Mouse (Mus musculus): ENCODE results near the gene Capn15. TPM values are rescaled to one million over a fixed set of nuclear protein-coding genes. Genes with fewer than 3 reads are reported as not detected.
A peak's percentile ranks its signal among the peaks of the same experiment; 100 is the strongest.

The Capn15 gene
- polyA plus RNA-seq, 1 experiment from 2014 or later = 11.1 TPM

DNA sequence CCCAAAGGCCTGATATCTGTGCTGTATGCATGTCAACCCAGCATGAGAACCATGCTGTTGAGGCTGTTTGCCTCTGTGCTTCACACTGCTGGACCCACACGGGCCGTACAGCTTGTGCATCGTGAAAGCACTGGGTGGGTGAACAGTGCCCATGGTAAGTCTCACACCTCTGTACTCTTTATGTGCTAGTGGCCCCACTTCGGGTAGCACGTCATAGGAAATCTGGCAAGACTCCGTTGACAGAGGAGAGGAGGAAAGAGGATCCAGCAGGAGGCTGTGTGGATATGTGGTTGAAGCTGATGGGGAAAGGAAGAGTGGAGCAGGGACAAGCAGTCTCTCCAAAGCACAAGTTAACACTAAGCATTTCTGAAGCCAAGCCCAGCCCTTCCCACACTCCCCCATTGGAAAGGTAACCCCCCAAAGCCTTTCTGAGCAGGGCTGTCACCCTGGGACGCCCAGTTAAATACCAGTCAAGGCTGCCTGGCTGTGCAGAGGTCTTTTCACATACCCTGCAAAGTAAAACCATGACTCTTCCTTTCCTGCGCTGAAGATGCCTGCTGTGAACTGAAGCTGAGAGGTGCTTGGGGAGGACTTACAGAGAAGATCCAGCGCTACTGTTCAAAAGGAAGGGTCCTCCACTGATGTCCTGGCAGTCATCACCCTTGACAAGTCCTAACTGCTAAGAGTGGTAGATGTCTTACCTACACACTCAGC, 67.4 kb downstream of the Capn15 start:
- no peak for ATAC-seq (ENCODE audit: low read depth)
- no peaks in the 10 kb centered on the region; the same call in 1 of the 2 replicates for H3K36me3 ChIP-seq
- no peak for DNase-seq
- peaks cover 63% of the 10 kb centered on the region for H3K4me1 ChIP-seq (replicated peaks)
- no peaks in the 10 kb centered on the region for H3K9me3 ChIP-seq (replicated peaks)
- H3K27ac ChIP-seq = no peak overlapping the region
- WGBS (ENCODE audit: insufficient replicate concordance) = 77% methylated on average over 9 of the region's 9 CpGs
- peak overlapping the region; percentile 90 for H3K9ac ChIP-seq
- H3K4me3 ChIP-seq (replicated peaks) = peak overlapping the region; percentile 89
- H3K4me2 ChIP-seq = peak overlapping the region; percentile 99
- H3K27me3 ChIP-seq = no peaks in the 10 kb centered on the region

DNA sequence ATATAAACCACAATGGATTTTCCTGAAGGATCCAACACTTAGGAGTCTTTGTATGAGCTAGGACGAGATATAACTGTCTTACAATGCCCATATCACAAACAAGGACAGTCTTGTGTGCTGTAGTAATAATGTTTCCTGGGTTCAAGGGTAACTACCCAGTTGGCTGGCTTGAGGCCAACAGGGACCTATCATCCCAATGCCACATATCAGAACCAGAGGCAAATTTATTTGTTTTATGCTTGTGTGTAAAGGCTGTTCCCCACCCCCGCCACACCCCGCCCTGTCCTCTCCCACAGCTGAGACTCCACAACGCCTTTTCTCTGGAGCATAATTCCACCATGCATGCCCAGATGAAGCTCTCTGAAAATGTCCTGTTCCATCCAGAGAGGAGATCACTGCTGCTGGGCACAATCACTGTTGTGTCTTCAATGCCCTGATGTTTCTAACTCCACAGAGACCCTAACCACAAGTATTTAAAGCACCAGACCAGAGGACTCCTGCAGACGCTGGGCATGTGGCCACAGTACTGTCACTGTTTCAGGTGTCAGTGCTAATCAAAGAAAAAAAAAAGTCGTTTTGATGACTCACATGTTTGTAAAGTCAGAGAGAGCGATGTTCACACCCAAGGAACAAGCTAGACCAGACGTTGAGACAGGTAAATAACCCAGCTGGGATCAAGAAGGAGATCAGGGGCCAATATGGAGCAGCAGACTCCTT, 68.5 kb downstream of the Capn15 start:
- no peaks in the 10 kb centered on the region for H3K27me3 ChIP-seq
- no peak overlapping the region for H3K4me3 ChIP-seq (replicated peaks)
- no peak overlapping the region for H3K4me2 ChIP-seq
- no peaks in the 10 kb centered on the region for H3K9me3 ChIP-seq (replicated peaks)
- ATAC-seq (ENCODE audit: low read depth) (no peak), DNase-seq (no peak)
- no peak overlapping the region for H3K9ac ChIP-seq
- WGBS (ENCODE audit: insufficient replicate concordance) = 59% methylated on average over 8 of the region's 8 CpGs
- H3K4me1 ChIP-seq (replicated peaks) = peaks cover 68% of the 10 kb centered on the region
- H3K36me3 ChIP-seq = no peaks in the 10 kb centered on the region; the same call in 1 of the 2 replicates
- H3K27ac ChIP-seq = no peak overlapping the region

DNA sequence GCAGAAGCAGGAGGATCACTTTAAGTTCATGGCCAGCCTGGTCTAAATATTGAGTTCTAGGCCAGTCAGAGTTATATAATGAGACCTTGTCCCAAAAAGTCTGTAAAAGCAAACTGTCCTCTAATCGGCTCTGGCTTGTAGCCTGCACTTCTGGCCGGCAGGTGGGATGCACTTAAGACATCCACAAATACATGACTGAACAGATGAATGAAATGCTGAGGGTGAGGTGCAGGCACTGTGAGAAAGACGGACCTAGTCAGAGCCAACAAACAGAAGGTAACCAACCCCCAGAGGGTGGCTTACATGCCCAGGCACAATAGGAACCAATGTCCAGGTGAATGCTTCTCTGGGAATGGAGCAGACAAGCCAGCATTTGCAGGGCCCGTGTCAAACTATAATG, 71.3 kb downstream of the Capn15 start:
- no peaks in the 10 kb centered on the region for H3K27me3 ChIP-seq
- H3K4me3 ChIP-seq (replicated peaks) = no peak overlapping the region
- H3K9me3 ChIP-seq (replicated peaks) = no peaks in the 10 kb centered on the region
- DNase-seq (no peak), ATAC-seq (ENCODE audit: low read depth) (no peak)
- H3K27ac ChIP-seq = 0 out of 2 replicates have a peak overlapping the region, but pooled peaks have one; percentile 15
- H3K36me3 ChIP-seq = no peaks in the 10 kb centered on the region; the same call in 1 of the 2 replicates
- H3K4me2 ChIP-seq = no peak overlapping the region
- WGBS (ENCODE audit: insufficient replicate concordance) = 48% methylated on average over 4 of the region's 4 CpGs
- H3K9ac ChIP-seq = no peak overlapping the region
- peaks cover 60% of the 10 kb centered on the region for H3K4me1 ChIP-seq (replicated peaks)

DNA sequence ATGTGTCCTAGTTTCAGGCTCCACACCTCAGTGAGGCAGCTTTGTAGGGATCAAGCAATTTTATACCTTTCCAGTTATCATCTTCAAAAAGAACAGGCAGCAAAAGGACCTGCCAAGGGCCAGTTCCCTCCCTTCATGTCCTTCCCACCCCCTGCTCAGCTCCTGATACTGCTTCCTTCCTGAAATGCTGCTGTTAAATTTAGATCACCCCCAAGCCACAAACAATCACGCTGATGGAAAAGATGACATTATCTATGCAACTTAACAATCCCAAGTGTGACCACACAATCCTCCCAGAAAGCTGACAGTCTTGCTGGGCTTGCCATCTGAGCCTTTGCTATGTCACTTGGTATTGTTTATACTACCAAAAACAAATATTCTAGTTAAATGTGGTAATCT, 71.7 kb downstream of the Capn15 start:
- H3K9me3 ChIP-seq (replicated peaks) = no peaks in the 10 kb centered on the region
- no peak overlapping the region for H3K9ac ChIP-seq
- H3K36me3 ChIP-seq = no peaks in the 10 kb centered on the region; the same call in 1 of the 2 replicates
- ATAC-seq (ENCODE audit: low read depth) (no peak), DNase-seq (no peak)
- 10% methylated on average over 1 of the region's 1 CpGs for WGBS (ENCODE audit: insufficient replicate concordance)
- no peaks in the 10 kb centered on the region for H3K27me3 ChIP-seq
- no peak overlapping the region for H3K4me2 ChIP-seq
- peaks cover 58% of the 10 kb centered on the region for H3K4me1 ChIP-seq (replicated peaks)
- H3K4me3 ChIP-seq (replicated peaks) = no peak overlapping the region
- 0 out of 2 replicates have a peak overlapping the region, but pooled peaks have one; percentile 15 for H3K27ac ChIP-seq

DNA sequence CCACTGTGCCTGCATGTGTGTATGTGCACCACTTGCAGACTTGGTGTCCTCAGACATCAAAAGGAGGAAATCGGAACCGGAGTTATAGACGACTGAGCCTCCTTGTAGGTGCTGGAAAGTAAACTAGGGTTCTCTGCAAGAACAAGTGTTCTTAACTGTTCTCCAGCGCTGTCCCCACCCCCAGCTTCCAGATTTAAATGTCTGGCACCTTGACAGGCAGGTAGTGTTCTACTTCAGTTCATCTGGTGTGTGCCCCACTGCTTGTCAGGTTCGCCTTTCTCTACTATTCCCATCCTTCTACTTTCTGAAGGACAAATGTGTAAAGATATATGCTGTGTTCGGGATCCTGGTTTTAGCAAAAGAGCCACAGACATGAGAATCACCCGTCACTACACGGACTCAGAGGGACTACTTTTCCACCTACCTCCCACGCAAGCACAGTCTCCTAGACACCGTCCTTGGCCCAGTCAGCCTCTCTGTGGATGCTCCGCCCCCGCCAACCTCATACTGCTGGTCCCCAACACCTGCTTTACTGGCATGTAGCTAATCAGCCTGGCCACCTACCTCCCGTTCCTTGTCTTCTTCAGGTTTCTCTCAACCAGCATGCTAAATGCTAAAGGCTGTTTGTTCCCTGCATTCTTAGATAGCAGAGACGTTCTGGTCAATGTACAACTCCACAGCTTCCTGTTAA, 72.3 kb downstream of the Capn15 start:
- Histone ChIP-seq H3K4me2 (no peak overlapping the region), H3K36me3 (no peaks in the 10 kb centered on the region; the same call in 1 of the 2 replicates), H3K4me3 (replicated peaks) (no peak overlapping the region), H3K4me1 (replicated peaks) (peaks cover 53% of the 10 kb centered on the region), H3K27ac (no peak overlapping the region), H3K9me3 (replicated peaks) (no peaks in the 10 kb centered on the region), H3K27me3 (no peaks in the 10 kb centered on the region), H3K9ac (no peak overlapping the region)
- WGBS (ENCODE audit: insufficient replicate concordance) = 40% methylated on average over 14 of the region's 14 CpGs
- DNase-seq (no peak), ATAC-seq (ENCODE audit: low read depth) (no peak)

DNA sequence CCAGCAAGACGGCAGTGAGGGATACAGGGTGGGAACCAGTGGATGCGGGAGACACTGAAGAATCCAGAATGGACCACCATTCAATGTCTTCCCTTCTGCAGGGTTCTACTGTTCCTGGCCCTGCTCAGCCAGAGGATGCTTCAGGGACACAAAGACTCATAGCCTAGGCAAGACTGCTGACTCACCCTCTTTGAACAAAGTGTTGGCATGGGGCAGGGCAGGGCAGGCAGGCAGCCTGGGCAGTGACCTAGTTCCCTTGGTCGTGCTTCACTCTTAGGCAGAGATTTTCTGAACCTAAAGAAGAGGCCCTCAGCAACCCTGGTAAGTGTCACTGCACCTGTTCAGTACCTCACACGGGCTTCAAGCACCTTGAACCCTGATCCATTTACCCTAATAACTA, 73.8 kb downstream of the Capn15 start:
- Histone ChIP-seq H3K4me3 (replicated peaks) (no peak overlapping the region), H3K9me3 (replicated peaks) (no peaks in the 10 kb centered on the region), H3K36me3 (peaks cover 4% of the 10 kb centered on the region; the same call in 1 of the 2 replicates), H3K4me2 (no peak overlapping the region), H3K27me3 (no peaks in the 10 kb centered on the region), H3K9ac (no peak overlapping the region), H3K4me1 (replicated peaks) (peaks cover 37% of the 10 kb centered on the region), H3K27ac (no peak overlapping the region)
- 69% methylated on average over 4 of the region's 4 CpGs for WGBS (ENCODE audit: insufficient replicate concordance)
- DNase-seq (no peak), ATAC-seq (ENCODE audit: low read depth) (no peak)

Other genes starting within 250 kb of the Capn15 start
- not detected in 2 replicates for gene Mslnl, start 249.8 kb downstream of the Capn15 start, polyA plus RNA-seq (2015; fragmentation: Nextera tagmentation; extraction: Ambion mirVana)
- 0.81 and 1.2 TPM in 2 replicates for gene Msln, start 231.4 kb downstream of the Capn15 start, polyA plus RNA-seq (2015; fragmentation: Nextera tagmentation; extraction: Ambion mirVana)
- 16.4 and 17.5 TPM in 2 replicates for gene Narfl, start 212.0 kb downstream of the Capn15 start, polyA plus RNA-seq (2015; fragmentation: Nextera tagmentation; extraction: Ambion mirVana)
- 6.8 and 7.3 TPM in 2 replicates for gene Haghl, start 200.1 kb downstream of the Capn15 start, polyA plus RNA-seq (2015; fragmentation: Nextera tagmentation; extraction: Ambion mirVana)
- gene Ccdc78, start 199.2 kb downstream of the Capn15 start, polyA plus RNA-seq (2015; fragmentation: Nextera tagmentation; extraction: Ambion mirVana) = 0.05 and 0.07 TPM in 2 replicates
- gene Fam173a, start 192.9 kb downstream of the Capn15 start, polyA plus RNA-seq (2015; fragmentation: Nextera tagmentation; extraction: Ambion mirVana) = 54.5 and 61.8 TPM in 2 replicates
- 0.46 TPM in 1 of 2 replicates, not detected in the other for gene AC134908.4, start 190.1 kb downstream of the Capn15 start, polyA plus RNA-seq (2015; fragmentation: Nextera tagmentation; extraction: Ambion mirVana)
- gene Metrn, start 188.7 kb downstream of the Capn15 start, polyA plus RNA-seq (2015; fragmentation: Nextera tagmentation; extraction: Ambion mirVana) = 21.2 and 23.8 TPM in 2 replicates
- 0.05 and 0.32 TPM in 2 replicates for gene Fbxl16, start 176.7 kb downstream of the Capn15 start, polyA plus RNA-seq (2015; fragmentation: Nextera tagmentation; extraction: Ambion mirVana)
- 11.9 and 14.2 TPM in 2 replicates for gene Wdr24, start 162.2 kb downstream of the Capn15 start, polyA plus RNA-seq (2015; fragmentation: Nextera tagmentation; extraction: Ambion mirVana)
- gene Jmjd8, start 156.9 kb downstream of the Capn15 start, polyA plus RNA-seq (2015; fragmentation: Nextera tagmentation; extraction: Ambion mirVana) = 21.7 and 26.9 TPM in 2 replicates
- gene Stub1, start 152.4 kb downstream of the Capn15 start, polyA plus RNA-seq (2015; fragmentation: Nextera tagmentation; extraction: Ambion mirVana) = 130 TPM in 2 replicates
- gene Rhbdl1, start 148.5 kb downstream of the Capn15 start, polyA plus RNA-seq (2015; fragmentation: Nextera tagmentation; extraction: Ambion mirVana) = 0.20 and 0.30 TPM in 2 replicates
- 0.28 and 0.57 TPM in 2 replicates for gene Gm20683, start 144.0 kb downstream of the Capn15 start, polyA plus RNA-seq (2015; fragmentation: Nextera tagmentation; extraction: Ambion mirVana)
- gene Rhot2, start 140.9 kb downstream of the Capn15 start, polyA plus RNA-seq (2015; fragmentation: Nextera tagmentation; extraction: Ambion mirVana) = 12.8 and 13.5 TPM in 2 replicates
- gene Wdr90, start 124.3 kb downstream of the Capn15 start, polyA plus RNA-seq (2015; fragmentation: Nextera tagmentation; extraction: Ambion mirVana) = 10.2 and 12.5 TPM in 2 replicates
- 62.1 and 66.2 TPM in 2 replicates for gene Mcrip2, start 117.0 kb downstream of the Capn15 start, polyA plus RNA-seq (2015; fragmentation: Nextera tagmentation; extraction: Ambion mirVana)
- gene Mettl26, start 110.7 kb downstream of the Capn15 start, polyA plus RNA-seq (2015; fragmentation: Nextera tagmentation; extraction: Ambion mirVana) = 43.9 and 46.9 TPM in 2 replicates
- gene Wfikkn1, start 104.9 kb downstream of the Capn15 start, polyA plus RNA-seq (2015; fragmentation: Nextera tagmentation; extraction: Ambion mirVana) = 0.65 and 1.00 TPM in 2 replicates
- 6.5 and 7.0 TPM in 2 replicates for gene Rab40c, start 66.1 kb downstream of the Capn15 start, polyA plus RNA-seq (2015; fragmentation: Nextera tagmentation; extraction: Ambion mirVana)
- gene Pigq, start 40.9 kb downstream of the Capn15 start, polyA plus RNA-seq (2015; fragmentation: Nextera tagmentation; extraction: Ambion mirVana) = 126 and 152 TPM in 2 replicates
- 5.1 and 7.2 TPM in 2 replicates for gene Nhlrc4, start 40.8 kb downstream of the Capn15 start, polyA plus RNA-seq (2015; fragmentation: Nextera tagmentation; extraction: Ambion mirVana)
- gene A930017K11Rik, start 33.2 kb downstream of the Capn15 start, polyA plus RNA-seq (2015; fragmentation: Nextera tagmentation; extraction: Ambion mirVana) = 0.24 and 0.32 TPM in 2 replicates
- gene Rab11fip3, start 83.8 kb upstream of the Capn15 start, polyA plus RNA-seq (2015; fragmentation: Nextera tagmentation; extraction: Ambion mirVana) = 1.8 and 1.9 TPM in 2 replicates
- gene Decr2, start 104.5 kb upstream of the Capn15 start, polyA plus RNA-seq (2015; fragmentation: Nextera tagmentation; extraction: Ambion mirVana) = 11.1 and 13.8 TPM in 2 replicates
- 56.2 and 58.8 TPM in 2 replicates for gene Nme4, start 109.8 kb upstream of the Capn15 start, polyA plus RNA-seq (2015; fragmentation: Nextera tagmentation; extraction: Ambion mirVana)
- 1.3 and 1.7 TPM in 2 replicates for gene Tmem8, start 127.5 kb upstream of the Capn15 start, polyA plus RNA-seq (2015; fragmentation: Nextera tagmentation; extraction: Ambion mirVana)
- 148 and 156 TPM in 2 replicates for gene Mrpl28, start 137.7 kb upstream of the Capn15 start, polyA plus RNA-seq (2015; fragmentation: Nextera tagmentation; extraction: Ambion mirVana)
- gene Axin1, start 152.9 kb upstream of the Capn15 start, polyA plus RNA-seq (2015; fragmentation: Nextera tagmentation; extraction: Ambion mirVana) = 2.9 and 3.7 TPM in 2 replicates
- gene Pdia2, start 213.3 kb upstream of the Capn15 start, polyA plus RNA-seq (2015; fragmentation: Nextera tagmentation; extraction: Ambion mirVana) = 72.7 and 75.6 TPM in 2 replicates
- gene Rgs11, start 217.2 kb upstream of the Capn15 start, polyA plus RNA-seq (2015; fragmentation: Nextera tagmentation; extraction: Ambion mirVana) = 0.30 and 0.48 TPM in 2 replicates
- 15.9 and 21.7 TPM in 2 replicates for gene Arhgdig, start 222.0 kb upstream of the Capn15 start, polyA plus RNA-seq (2015; fragmentation: Nextera tagmentation; extraction: Ambion mirVana)